Mouse (Mus musculus) induced T-regulatory cell, adult 2 months (primary cell): ENCODE measurements at regions not wholly inside any gene's neighbourhood (a gene's known extent, or its start where the extent isn't known, plus 50 kb on each side); places are given as distances from the start of the nearest gene placed in this dataset.
A peak's percentile ranks its signal among the peaks of the same experiment; 100 is the strongest.

Source experiments
- DNase-seq: peaks from one replicate; pipeline ENCODE4 v3.0.0-alpha.2; 2012; ENCODE audit warnings: low read depth

GRCm38 (mm10) chr10:37214656-37215055 is 75.9 kb upstream of the Marcks start:
- no peak for DNase-seq

- DNase-seq = no peak
Observed at GRCm38 (mm10) chr10:37212350-37213035, 73.8 kb upstream of the Marcks start.

DNA sequence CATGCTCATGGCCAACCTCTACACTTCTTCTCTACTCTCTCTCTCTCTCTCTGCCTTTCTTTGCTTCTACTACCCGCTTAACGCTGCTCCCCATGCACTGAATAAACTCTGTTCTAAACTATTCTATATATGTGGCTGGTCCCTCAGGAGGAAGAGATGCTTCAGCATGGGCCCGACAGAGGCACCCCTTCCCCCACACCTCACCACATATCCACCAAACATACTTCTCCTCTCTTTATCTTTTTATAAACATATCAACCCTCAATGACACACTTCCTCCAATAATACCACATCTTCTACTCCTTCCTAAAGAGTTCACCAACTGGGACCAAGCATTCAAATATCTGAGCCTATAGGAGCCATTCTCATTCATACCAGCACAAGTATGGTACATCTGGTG is 72.6 kb upstream of the Marcks start:
- no peak for DNase-seq

- no peak for DNase-seq
Observed at GRCm38 (mm10) chr10:37210223-37210622, 71.5 kb upstream of the Marcks start.

DNA sequence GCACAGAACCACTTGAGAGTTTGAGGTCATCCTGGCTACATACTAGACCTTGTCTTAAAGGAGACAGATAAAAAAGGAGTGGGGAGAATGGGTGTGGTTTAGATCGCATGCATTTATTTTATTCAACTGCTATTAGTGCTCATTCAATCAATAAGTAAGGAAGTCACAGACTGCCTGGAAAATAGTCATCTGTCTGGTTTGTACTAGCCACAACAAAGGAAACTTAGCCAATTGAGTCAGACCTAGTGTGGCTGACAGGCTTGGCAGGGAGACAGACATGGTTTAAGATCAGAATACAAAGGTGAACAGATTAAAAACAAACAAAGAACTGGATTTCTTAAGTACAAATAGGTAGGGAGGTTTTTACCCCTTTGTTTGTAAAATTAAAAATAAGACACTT is 68.3 kb upstream of the Marcks start:
- DNase-seq = no peak

DNA sequence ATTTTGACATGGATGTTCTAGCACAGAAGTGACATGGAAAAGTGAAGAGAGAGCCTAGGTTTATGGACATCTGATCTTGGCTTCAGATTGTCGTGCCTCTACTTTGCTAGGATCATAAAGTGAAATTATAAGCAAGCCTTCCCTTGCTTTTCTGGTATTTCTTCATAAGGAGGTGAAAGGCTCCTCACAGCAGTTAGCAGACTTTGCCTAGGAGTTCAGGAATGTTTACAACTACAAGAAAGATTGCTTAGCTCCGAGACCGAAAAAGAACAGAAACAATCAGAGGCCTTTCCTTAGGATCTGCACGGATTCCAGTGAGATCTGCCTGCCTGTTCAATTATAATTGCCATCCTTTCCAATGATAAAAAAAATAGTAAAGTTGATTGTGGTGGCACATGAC is 67.8 kb upstream of the Marcks start:
- DNase-seq = no peak

GRCm38 (mm10) chr10:37203709-37204108 is 65.0 kb upstream of the Marcks start:
- DNase-seq = no peak

GRCm38 (mm10) chr10:37194798-37195453 is 56.2 kb upstream of the Marcks start:
- no peak for DNase-seq

DNA sequence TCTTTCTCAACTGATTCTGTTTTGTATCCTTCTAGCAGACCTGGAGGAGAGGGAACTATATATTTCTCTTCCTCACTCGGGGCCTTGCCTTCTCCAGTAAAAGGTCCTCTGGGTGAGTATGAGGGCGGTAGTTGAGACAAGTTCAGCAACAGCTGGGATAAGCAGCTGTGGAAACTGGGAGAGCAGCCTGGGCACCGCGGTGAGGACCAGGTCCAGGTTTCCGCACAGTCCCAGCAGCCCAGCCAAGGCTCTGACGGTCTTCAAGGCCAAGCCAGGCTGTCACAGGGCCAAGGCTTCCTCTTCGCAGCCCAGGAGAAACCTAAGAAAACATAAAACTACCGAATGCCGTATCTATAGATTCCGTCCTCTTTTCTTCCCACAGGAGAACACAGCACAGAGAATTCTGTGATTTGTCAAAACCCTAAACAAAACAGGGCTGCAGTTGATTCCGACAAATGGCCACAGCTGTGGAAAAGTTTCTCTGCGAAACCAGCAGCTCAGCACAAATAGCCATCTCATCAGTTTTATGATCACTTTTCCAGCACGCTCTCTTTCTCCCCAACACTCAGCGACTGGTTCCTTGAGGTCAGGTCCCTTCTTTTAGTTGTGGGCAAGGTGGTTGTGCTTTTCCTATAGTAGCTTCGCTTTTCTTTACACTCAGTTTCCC is 55.5 kb upstream of the Marcks start:
- DNase-seq = no peak

GRCm38 (mm10) chr10:37192661-37193060 is 53.9 kb upstream of the Marcks start:
- peak; percentile 5 for DNase-seq

GRCm38 (mm10) chr10:37190092-37190491 is 51.4 kb upstream of the Marcks start:
- no peak for DNase-seq
